Mouse (Mus musculus) spleen, postnatal 36 days (tissue): ENCODE results near the gene Crb1.
A peak's percentile ranks its signal among the peaks of the same experiment; 100 is the strongest.

Source experiments
- DNase-seq, 2 experiments: peaks; one replicate each; pipeline ENCODE4 v3.0.0; 2022; ENCODE audit warnings: low spot score in 2 of 2, mixed read lengths in 1 of 2

Gene Crb1

DNA sequence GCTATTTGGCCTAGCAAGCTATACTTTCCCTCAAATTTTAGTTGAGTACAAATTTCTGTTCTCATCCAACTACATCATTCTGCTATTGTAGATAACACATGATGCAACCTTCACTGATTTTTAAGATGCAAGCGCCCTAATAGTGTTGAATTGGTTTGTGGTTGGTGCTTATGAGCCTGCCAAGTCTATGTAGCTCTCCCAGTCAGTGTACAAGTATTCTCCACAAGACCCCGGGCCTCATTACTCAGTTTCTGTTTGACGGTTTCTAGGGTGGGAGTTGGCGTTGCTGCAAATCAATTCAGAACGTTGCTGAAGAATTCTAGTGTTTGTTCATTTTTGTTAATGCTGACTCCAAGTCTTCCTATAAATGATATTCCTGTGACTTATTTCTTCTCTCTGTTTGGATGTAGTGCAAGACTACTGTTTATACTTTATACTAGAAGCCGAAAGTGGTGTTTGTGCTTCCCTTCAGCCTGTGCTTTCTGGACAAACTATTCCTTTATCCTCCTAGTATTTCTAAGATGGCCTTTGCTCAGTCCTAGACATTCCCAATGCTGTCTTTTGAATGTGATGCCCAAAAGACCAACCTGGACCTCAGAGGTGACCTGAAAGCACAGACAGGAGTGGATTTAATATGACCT, 152.5 kb downstream of the Crb1 start:
- no peak for DNase-seq

DNA sequence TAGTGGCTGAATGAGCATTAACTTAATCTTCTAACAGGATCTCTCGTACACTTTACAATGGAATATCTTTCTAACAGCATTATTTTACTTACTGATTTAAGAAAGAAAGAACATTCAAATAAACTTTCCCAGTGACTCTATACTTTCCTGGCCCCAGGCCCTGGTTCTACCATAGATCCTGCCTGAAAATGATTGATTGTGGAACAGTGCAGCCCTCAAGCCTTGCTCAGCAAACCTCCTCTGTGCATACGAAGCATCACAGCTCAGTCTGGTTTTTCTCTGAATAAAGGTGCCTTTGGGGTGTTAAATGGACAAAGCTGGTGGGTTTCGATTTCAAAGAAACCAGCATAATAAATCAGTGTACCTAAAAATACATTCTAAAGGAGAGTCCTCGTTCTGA, 153.1 kb downstream of the Crb1 start:
- no peak for DNase-seq

DNA sequence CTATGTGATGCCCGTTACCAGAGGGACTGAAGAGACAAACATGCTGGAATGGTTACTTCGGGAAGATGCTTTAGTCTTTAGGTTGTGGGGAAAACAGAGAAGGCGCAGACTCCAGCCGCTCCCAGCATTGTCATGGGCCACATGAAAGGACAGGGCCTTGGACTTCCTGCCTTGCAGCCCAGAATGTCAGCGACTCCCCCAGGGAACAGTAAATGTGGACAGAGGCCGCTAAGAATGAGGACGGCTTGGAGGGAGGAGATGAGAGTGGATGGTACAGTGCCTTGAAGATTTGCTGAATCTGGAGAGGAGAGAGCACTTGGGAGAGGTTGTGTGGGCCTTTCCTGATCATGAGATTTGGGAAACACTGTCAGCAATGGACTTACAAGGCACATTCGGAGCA, 161.6 kb downstream of the Crb1 start:
- DNase-seq, result no peak

DNA sequence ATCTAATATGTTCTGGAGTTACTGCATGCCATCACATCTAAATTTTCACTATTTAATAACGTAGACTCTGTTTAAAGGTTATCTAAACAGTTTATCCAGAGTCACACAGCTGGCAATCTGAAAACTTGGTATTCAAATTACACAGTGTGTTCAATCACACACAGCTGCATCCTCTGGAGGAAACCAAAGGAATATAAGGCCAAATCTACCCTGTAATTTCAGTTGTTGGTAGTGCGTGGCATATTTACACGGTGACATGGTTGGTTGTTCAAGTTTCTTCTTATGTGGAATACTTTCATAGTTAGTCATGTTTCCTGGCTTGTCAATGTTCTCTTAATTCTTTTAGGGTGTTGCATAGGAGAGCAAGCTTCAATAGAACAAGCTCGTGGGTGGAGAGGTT, 166.4 kb downstream of the Crb1 start:
- DNase-seq, result no peak

DNA sequence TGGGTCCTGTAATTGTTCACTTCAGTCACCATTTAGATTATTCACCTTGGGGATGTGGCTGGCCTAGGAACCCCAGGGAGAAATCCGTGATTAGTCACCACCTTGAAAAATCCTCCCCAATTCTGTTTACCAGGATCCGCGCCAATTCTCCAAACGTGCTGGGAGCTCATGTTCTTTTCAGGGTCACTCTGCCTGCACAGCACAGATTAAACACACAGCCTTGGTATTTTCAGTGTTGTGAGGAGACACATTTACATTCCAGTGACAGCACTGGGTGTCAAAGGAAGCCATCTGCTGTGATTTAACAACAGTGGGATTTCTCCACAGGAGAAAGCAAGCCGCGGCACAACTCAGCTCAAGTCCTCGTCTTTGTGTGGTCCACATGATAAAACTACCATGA, 167.1 kb downstream of the Crb1 start:
- DNase-seq, result no peak

DNA sequence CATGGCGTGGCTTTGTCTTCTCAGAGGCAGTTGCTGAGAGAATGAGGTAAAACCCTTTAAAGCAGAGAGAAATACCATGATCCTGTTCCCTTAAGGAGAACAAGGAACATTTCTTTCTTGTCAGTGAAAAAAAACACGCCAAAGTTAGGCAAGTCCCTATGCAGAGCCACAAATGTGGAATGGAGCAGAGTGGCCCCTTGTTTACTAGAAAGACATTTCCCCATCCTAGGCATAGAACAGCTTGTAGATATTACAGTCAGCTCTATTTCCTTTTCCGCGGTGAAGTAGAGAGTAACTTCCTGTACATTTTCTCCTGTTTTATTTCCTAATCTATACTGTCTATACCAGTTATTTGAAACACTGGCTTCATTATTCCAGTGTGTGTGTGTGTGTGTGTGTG, 170.6 kb downstream of the Crb1 start:
- no peak for DNase-seq

DNA sequence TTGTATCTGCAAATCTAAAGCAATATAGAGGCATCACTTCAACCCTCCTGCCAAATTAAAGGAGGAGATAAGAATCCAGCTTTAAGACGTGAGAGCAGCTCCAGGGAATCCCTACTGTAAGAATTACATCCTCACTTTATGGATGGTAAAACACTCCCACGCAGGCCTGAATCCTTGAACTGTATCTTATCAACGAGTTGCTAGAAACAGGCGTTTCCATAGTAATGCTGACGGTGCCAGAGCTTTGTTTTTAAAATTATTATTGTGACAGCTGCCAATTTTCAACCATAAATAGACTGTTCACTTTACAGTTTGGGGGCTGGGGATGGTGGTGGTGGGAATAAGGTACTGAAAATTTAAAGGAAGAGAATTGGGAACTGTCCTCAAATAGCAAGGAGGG, 173.9 kb downstream of the Crb1 start:
- DNase-seq, result no peak

DNA sequence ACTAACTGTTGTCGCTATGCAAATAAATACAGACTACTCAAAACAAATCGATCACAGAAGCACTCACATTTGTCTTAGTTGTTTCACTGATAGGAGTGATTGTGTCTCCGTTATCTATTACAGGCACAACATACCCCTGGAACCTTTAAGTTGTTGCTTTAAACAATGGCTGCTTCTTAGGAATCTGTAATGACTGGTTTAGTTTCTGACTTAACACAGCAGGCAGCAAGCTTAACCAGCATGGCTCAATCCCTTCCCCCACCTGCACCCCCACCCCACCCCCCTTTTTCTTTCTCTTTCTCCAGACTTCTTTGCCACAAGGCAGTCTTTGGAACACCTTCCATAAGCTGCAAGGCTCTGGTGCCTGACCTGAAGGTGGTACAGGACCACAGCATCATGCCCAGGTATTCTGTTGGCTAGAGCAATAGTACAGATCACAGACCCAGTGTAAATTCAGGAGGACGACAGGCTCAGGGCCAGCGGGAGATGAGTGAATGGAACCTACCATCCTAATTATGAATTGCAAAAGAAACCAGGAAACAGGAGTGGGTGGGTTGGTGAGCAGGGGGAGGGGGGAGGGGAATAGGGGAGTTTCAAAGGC, 182.4 kb downstream of the Crb1 start:
- no peak for DNase-seq

DNA sequence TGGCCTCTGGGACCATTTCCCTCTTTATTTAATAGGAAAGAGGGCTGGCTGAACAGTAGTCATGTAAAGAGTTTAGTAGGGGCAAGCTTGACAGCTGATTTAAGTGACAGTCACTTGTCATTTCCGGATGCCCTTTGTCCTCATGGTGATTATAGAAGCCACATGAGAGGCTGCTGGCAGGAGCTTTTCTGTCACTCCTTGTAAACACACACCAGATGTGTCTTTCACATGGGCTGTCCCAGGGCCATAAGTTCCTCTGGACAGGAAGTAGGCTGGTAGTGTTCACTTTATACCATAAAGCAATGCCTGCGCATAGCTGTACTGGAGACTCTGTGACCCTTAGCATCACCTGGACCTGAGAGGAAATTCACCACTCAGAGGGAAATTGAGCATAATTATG, 182.9 kb downstream of the Crb1 start:
- DNase-seq, result no peak

DNA sequence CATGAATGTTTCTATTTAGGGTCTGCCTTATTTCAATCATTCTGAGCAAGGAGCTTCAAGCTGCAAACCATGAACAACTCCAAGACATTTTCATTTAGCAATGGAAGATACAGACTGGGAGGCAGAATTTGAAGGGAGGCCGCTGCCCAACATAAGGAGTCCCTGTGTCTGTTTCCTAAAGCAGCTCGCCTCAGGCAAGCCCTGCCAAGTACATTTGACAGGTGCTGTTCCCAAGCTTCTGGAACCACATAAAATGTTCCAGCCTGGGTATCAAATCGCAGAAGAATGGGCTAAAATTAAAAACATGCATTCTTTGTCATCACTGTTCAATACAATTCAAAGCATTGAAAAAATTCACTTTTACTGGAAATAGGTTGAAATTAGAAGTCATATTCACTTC, 184.3 kb downstream of the Crb1 start:
- DNase-seq, result no peak

DNA sequence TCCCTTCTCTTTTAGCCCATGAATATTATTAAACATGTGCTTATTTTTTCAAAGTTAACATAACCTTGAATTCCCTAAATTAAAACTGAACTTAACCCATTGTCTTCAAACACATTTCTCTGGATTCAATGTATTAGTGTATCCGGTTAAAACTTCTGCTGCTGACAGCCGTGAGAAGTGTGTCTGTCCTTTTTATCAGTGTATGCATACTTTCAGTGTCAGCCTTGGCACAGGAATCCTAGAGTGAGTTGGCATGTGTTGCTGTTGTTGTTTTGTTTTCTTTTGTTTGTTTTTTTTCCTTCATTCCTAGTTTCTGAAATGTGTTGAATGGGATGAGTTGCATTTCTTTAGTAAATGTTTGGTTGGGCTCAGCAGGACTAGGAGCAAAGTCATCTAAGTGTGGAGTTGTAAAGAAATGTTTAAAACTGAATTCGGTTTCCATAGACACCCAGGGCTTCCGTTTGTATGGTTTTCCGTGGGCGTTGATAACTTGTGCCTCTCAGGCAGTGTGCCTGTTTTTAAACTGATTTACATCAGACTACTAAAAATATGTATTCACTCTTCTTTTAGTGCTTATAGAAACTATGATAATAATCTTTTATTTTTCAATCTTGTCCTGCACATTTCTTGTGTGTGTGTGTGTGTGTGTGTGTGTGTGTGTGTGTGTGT, 196.3 kb downstream of the Crb1 start:
- peak in 1 of 2 experiments; percentile 18 for DNase-seq

DNA sequence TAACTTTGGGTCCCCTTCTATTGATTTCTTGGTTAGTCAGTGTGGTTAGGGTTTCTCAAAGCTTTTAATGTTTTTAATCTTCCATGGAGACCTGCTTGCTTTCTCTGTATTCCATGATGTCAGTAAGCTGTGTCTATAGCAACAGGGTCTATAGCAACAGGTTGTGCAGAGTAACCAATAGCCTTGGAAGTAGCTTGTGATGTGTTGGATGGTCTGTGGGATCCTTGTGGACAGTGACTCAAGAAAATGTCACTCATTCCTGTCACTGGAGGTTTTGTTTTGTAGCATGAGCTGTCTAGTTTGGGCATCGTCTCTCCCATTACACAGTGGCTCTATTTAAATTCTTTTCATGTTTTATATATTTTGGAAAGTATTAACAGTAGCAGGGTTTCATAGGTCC, 197.2 kb downstream of the Crb1 start:
- DNase-seq, result no peak

DNA sequence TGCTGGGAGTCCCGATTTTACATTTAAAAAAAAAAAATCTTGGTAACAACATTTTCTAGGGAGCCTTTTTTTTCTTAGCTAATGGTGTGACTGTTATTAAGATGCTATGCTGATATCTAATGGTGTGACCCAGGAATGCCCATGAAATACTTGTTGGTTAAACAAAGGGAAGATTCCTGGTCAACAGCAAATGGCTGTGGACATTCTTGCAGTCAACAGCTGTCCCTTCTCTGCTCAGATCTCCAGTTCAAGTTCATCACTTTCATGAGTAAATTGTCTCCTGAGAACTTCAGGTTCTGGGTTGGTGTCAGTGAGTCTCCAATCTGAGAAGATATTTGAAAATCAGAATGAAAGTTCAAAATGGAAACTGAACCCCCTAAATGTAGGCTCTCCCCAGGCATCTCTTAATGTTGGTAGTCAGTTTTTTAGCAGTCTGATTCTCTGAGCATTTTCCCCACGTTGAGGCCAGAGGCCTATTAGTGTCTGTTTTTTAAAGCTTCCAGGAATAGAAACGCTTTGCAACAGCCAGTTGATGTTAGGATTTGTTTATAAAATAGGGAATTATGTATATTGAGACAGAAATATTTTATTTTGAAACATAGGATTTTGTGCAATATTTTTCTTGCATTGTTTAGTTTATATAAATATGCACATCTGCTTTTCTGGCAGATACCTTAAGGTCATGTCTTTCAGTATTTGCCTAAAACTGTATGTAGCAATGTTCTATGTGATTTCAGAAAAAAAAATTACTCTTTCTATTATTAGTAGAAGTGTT, 202.7 kb downstream of the Crb1 start:
- no peak for DNase-seq

DNA sequence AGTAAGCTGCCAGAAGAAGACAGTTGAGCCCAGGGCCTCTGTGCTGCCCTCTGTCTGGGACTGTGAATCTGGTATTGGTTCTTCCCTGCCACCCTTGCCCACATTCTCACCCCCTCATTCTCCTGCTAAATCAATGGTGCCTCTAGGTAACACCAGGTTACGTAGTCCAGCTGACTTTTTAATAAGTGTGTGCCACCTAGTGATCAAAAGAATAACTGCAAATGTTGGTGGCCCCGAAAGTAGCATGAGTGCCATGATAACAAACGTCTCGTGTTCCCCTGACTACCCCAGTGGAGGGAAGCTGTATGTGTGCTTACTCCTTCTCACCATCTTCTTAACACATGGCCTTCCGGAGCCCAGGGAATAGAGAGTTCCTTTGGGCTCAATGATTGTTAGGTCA, 214.1 kb downstream of the Crb1 start:
- no peak for DNase-seq

DNA sequence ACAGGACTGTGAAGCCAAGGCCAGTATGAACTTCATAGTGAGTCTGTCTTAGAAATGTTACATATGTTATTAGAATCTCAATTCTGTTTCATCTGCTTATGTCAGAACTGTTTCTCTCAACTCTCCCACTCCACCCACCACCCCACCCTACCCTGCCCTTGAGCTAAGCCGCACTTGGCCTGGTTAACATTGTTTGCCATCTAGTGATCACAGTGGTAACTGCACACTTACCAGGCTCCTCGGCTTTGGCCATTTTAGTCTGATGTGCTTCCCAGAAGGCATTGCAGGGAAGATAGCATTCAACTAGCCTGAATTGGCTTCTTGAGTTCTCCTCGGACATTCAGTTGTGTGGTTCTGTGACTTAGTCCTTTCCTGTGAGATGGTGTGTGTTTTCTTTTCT, 215.3 kb downstream of the Crb1 start:
- DNase-seq, result no peak

DNA sequence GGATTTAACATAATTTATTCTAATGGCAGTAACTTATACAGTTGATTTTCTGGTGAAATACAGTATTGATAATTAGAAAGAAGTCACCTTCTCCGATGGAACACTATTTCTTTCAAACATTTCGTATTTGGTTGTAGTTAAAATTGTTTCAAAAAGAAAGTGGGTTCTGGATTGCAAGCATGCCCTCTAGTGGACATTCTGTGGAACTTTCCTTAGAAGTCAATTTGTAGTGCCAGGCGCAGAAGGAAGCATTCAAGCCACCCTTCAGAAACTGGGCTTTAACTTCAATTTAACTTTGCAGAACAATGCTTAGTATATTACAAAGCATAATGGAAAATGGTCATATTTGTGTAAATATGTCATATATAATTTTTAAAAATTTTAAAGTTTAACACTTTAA, 220.5 kb downstream of the Crb1 start:
- no peak for DNase-seq

DNA sequence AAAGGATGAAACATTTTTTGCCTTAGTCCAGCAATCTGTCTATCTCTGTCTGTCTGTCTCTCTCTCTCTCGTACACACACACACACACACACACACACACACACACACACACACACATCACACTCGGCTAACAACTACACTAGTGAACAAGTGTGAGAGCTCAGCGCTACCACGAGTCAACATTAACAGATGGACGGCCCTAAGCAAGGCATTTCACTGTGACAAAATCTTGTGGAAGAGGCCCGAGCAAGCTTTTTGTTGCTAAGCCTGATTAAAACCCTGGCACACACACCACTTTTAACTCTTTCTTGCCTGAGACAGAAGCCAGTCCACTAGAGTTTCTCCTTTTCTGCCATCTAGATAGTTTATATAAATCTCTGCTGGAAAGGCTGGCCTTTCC, 223.4 kb downstream of the Crb1 start:
- no peak for DNase-seq

DNA sequence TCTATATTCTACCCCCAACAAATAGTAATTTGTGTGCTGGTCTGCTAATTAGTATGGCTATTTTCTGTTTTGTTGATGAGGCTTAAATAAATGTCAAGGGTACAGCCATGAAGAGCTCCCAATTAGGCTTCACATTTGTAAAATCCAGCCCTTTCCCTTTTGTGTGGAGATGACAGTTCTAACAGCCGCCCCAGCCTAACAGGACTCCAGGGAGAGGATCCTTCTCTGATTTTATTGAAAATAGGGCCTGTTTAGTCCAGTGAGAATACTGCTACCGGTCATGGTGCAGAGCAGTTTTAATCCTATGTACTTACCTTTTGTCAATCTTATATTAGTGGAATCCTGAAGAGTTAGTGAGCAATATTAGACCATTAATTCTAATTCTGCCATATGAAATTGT, 223.9 kb downstream of the Crb1 start:
- no peak for DNase-seq
